Mouse (Mus musculus): ENCODE data around the gene Igfals.

DNA sequence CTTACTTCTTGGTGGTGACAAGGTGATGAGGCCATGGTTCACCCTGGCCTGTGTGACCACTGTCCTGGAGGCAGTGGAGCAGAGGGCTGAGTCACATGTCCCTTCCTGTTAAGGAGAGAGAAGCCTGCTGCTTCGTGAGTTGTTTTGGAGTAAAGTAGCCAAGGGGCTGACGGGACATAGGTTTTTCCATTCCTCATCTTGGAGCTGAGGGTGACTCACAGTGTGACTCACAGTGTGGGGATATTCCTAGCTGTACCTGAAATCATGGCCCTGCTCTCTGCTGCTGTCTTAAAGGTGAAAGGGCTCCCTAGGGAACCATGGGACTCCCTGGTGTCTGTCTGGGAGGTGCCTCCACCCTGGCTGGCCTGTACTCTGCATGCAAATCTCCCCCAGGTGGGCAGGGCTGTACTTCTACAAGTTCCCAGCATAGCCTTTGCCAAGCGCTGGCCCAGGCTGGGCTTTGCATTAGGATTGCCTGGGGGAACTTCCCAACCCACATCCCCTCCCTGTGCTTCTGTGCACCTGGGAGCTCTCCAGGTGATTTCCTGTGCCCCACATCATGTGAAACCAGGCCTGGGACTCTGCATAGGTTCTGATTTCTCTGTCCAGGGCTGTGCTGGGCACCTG lies 9.8 kb upstream of the Igfals start:
- TF ChIP-seq CTCF (IDR thresholded peaks at IDR 0.05; ENCODE audit: control insufficient read depth, insufficient read depth, low read length) (no peak), POLR2A (IDR thresholded peaks at IDR 0.05; ENCODE audit: borderline replicate concordance, control insufficient read depth, low read depth, low read length) (no peak)

Data from bone marrow, adult 2 months (tissue).